Mouse (Mus musculus) G1E (cell line): ENCODE measurements around the gene Gm45062.

Source experiments
- CTCF ChIP-seq: IDR thresholded peaks from 2 replicates; pipeline ENCODE4 v1.5.1; 2012; ENCODE audit warnings: low read depth, low read length, inconsistent platforms, mixed read lengths
- GATA1 ChIP-seq: IDR thresholded peaks from 2 replicates; pipeline ENCODE4 v1.6.1; 2012; ENCODE audit warnings: borderline replicate concordance, low read length, inconsistent platforms, mixed read lengths
- GATA2 ChIP-seq: IDR thresholded peaks from 2 replicates; pipeline ENCODE4 v1.6.1; 2012; ENCODE audit warnings: low read depth, low read length, inconsistent platforms, borderline replicate concordance
- TAL1 ChIP-seq: conservative IDR thresholded peaks from 2 replicates; pipeline ENCODE4 v1.6.1; 2012; ENCODE audit warnings: low read depth, low read length, inconsistent platforms, mixed read lengths

- TF ChIP-seq TAL1 (no peak), GATA1 (no peak), CTCF (no peak), GATA2 (no peak)
Observed at GRCm38 (mm10) chr6:8492248-8492647, 233.0 kb downstream of the Gm45062 start.
